Mouse (Mus musculus): ENCODE measurements around the gene Rmi2. TPM values are rescaled to one million over a fixed set of nuclear protein-coding genes. Genes with fewer than 3 reads are reported as not detected.
A peak's percentile ranks its signal among the peaks of the same experiment; 100 is the strongest.

Rmi2 gene
- total and polyA plus RNA-seq, 2 experiments from 2014 or later: 0.35 to 0.76 TPM

DNA sequence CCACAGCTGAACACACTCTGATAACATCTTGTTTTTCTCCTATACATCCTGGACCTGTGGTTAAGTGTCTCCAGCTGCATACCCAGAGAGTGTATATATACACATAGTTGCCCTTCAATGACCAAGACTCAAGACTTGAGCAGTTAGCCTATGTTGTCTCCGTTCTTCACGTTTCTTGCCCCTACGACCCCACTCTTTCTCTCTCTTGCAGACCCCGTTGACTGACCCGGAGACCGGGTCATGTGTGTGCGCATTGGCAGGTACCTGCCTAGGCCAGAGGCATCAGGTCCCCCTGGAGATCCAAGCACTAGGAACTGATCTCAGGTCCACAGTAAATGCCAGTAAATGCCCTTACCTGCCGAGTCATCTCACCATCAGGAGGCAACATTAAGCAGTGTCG, 7.6 kb upstream of the Rmi2 start:
- Histone ChIP-seq H3K9ac (no peak overlapping the region), H3K4me3 (ENCODE audit: low read depth, low read length) (no peak overlapping the region), H3K4me2 (ENCODE audit: low read depth) (no peak overlapping the region), H3K9me3 (ENCODE audit: low read length) (no peaks in the 10 kb centered on the region), H3K27me3 (ENCODE audit: insufficient read depth, low read length) (no peaks in the 10 kb centered on the region), H3K36me3 (ENCODE audit: insufficient read depth) (no peaks in the 10 kb centered on the region), H3K4me1 (ENCODE audit: insufficient read depth) (no peaks in the 10 kb centered on the region), H3K27ac (ENCODE audit: low read depth, low read length) (no peak overlapping the region)
- DNase-seq (no peak), ATAC-seq (no peak)
- WGBS: 93% methylated on average over 9 of the region's 9 CpGs
- TF ChIP-seq CTCF (IDR thresholded peaks at IDR 0.05; ENCODE audit: low read depth): no peak

DNA sequence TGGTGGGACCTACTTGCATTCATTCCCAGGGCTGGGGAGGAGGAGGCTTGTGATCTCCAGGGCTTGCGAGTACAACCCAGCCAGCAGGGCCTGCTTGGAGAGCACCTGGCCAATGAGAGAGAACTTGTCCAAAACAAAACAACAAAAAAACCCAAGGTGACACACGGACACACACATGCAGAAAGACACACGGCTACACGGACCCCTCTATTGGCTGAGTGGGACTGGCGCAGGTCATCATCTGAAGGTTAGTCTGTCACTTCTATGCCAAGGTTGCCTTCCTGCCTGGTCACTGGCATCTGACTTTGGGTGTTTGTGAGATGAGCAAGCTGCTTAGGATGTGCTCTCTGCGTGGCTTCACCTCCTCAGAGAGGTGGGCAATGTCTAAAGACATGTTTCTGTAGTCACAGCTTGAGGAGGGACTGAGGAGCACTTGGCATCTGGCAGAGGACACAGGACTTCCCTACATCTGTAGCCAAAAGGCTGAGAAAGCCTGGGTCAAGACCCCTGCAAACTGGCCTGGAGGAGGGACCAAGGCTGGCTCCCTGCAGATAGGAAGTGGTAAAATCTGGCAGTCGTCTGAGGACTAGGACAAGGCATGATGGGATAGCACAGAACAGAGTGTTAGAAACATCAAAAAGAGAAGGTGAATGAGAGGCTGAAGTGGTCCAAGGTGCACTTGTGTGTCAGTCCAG, 6.9 kb upstream of the Rmi2 start:
- no peaks in the 10 kb centered on the region for H3K9me3 ChIP-seq (ENCODE audit: low read length)
- no peak for ATAC-seq
- WGBS: 90% methylated on average over 7 of the region's 7 CpGs

DNA sequence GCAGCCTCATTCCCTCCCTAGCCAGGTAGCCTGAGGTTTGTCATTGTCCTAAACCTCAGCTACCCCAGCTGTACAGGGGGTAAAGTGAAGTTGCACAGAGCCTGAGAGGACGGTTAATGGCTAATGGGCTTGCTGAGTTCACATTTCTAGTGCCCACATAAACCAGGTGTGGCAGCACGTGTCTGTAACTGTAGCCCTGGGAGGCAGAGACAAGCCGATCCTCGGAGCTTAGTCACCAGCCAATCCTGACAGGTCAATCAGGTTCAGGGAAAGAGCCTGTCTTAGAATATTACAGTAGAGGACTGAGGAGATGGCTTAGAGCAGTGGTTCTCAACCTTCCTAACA, 6.4 kb upstream of the Rmi2 start:
- no peak overlapping the region for H3K9ac ChIP-seq
- ATAC-seq: no peak
- 84% methylated on average over 4 of the region's 4 CpGs for WGBS

More for the DNA sequence above, 6.9 kb upstream of the Rmi2 start:
- no peaks in the 10 kb centered on the region for H3K4me1 ChIP-seq (ENCODE audit: insufficient read depth)
- H3K4me2 ChIP-seq (ENCODE audit: low read depth): no peak overlapping the region
- no peak overlapping the region for H3K4me3 ChIP-seq (ENCODE audit: low read depth, low read length)
- DNase-seq: no peak
- H3K27me3 ChIP-seq (ENCODE audit: insufficient read depth, low read length): no peaks in the 10 kb centered on the region
- TF ChIP-seq CTCF (IDR thresholded peaks at IDR 0.05; ENCODE audit: low read depth): no peak
- H3K9ac ChIP-seq: no peak overlapping the region
- H3K27ac ChIP-seq (ENCODE audit: low read depth, low read length): no peak overlapping the region
- no peaks in the 10 kb centered on the region for H3K36me3 ChIP-seq (ENCODE audit: insufficient read depth)

DNA sequence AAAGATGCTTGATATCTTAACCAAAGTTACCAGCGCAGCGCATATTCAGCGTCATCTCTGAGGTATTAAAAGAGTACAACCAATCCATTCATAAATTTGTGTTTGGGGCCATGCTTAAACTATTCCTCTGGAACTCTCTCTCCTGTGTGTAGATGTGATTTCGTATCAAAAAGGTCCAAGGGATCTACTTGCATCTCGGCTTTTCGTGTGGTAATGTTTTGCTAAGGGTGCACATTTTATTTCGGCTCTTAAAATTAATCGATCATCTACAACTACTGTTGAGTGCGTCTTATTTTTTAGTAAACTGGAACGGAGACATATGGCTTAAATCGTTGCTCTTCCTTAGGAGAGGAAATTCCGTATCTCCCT, 333 bp upstream of the Rmi2 start:
- Histone ChIP-seq H3K4me3 (ENCODE audit: low read depth, low read length) (peak overlapping the region; percentile 72), H3K36me3 (ENCODE audit: insufficient read depth) (no peaks in the 10 kb centered on the region), H3K9ac (no peak overlapping the region), H3K4me2 (ENCODE audit: low read depth) (peak overlapping the region; percentile 98), H3K9me3 (ENCODE audit: low read length) (no peaks in the 10 kb centered on the region), H3K27me3 (ENCODE audit: insufficient read depth, low read length) (no peaks in the 10 kb centered on the region), H3K27ac (ENCODE audit: low read depth, low read length) (no peak overlapping the region), H3K4me1 (ENCODE audit: insufficient read depth) (no peaks in the 10 kb centered on the region; the same call in 1 of the 2 replicates)
- ATAC-seq (peak; percentile 8; the same call in 1 of the 2 replicates), DNase-seq (no peak)
- TF ChIP-seq CTCF (IDR thresholded peaks at IDR 0.05; ENCODE audit: low read depth): no peak
- WGBS: 5% methylated on average over 12 of the region's 12 CpGs

More for the DNA sequence above, 6.4 kb upstream of the Rmi2 start:
- no peak for DNase-seq
- Histone ChIP-seq H3K4me2 (ENCODE audit: low read depth) (no peak overlapping the region), H3K27ac (ENCODE audit: low read depth, low read length) (no peak overlapping the region), H3K4me3 (ENCODE audit: low read depth, low read length) (no peak overlapping the region), H3K9me3 (ENCODE audit: low read length) (no peaks in the 10 kb centered on the region), H3K4me1 (ENCODE audit: insufficient read depth) (no peaks in the 10 kb centered on the region), H3K27me3 (ENCODE audit: insufficient read depth, low read length) (no peaks in the 10 kb centered on the region), H3K36me3 (ENCODE audit: insufficient read depth) (no peaks in the 10 kb centered on the region)
- no peak for TF ChIP-seq CTCF (IDR thresholded peaks at IDR 0.05; ENCODE audit: low read depth)

DNA sequence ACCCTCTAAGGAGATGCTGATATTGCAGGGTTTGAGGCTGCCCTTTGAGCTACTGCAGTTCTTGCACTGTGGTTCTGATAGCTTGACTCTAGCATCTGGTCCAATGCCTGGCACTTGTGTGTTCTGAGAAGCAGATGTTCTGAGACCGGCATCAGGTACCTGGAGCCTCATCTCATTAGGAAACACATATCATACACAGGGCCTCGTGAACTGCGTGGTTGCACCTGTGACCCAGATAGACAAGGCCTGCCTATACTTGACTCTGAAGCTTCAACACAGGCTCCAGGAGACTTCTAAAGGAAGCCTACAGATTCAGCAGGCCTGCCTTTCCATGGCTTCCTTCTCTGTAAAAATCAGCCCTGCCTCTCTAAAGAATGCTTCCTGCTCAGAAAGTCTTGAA, 1.5 kb downstream of the Rmi2 start:
- TF ChIP-seq CTCF (IDR thresholded peaks at IDR 0.05; ENCODE audit: low read depth): no peak
- no peak for DNase-seq
- WGBS: 94% methylated on average over 3 of the region's 3 CpGs

DNA sequence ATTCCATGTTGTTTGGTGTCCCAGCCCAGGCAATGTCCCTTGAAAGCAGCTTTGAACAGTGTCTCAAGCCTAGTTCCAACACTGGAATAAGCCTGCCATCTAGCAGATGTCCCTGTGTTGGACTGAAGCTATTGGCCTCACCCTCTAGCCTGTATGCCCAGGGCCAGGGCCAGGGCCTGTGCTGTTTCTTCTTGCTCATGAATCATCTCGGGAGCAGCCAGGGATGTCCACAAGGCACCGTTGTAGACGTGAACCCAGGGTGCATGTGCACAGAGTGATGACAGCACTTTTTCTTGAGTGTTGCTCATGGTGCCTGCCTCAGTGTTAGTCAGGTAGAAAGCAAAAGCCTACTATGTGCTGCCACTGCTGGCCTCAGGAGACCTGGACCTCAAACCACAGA, 2.4 kb downstream of the Rmi2 start:
- DNase-seq: no peak
- no peaks in the 10 kb centered on the region for H3K36me3 ChIP-seq (ENCODE audit: insufficient read depth)
- H3K4me1 ChIP-seq (ENCODE audit: insufficient read depth): no peaks in the 10 kb centered on the region; the same call in 1 of the 2 replicates
- H3K9ac ChIP-seq: no peak overlapping the region
- no peaks in the 10 kb centered on the region for H3K9me3 ChIP-seq (ENCODE audit: low read length)
- WGBS: 93% methylated on average over 3 of the region's 3 CpGs
- no peak for ATAC-seq
- no peaks in the 10 kb centered on the region for H3K27me3 ChIP-seq (ENCODE audit: insufficient read depth, low read length)
- TF ChIP-seq CTCF (IDR thresholded peaks at IDR 0.05; ENCODE audit: low read depth): no peak
- H3K4me3 ChIP-seq (ENCODE audit: low read depth, low read length): no peak overlapping the region
- no peak overlapping the region for H3K4me2 ChIP-seq (ENCODE audit: low read depth)
- no peak overlapping the region for H3K27ac ChIP-seq (ENCODE audit: low read depth, low read length)

More for the DNA sequence above, 1.5 kb downstream of the Rmi2 start:
- Histone ChIP-seq H3K27me3 (ENCODE audit: insufficient read depth, low read length) (no peaks in the 10 kb centered on the region), H3K36me3 (ENCODE audit: insufficient read depth) (no peaks in the 10 kb centered on the region), H3K9me3 (ENCODE audit: low read length) (no peaks in the 10 kb centered on the region), H3K9ac (no peak overlapping the region), H3K4me2 (ENCODE audit: low read depth) (no peak overlapping the region), H3K4me3 (ENCODE audit: low read depth, low read length) (no peak overlapping the region), H3K4me1 (ENCODE audit: insufficient read depth) (no peaks in the 10 kb centered on the region; the same call in 1 of the 2 replicates), H3K27ac (ENCODE audit: low read depth, low read length) (no peak overlapping the region)
- ATAC-seq: no peak

DNA sequence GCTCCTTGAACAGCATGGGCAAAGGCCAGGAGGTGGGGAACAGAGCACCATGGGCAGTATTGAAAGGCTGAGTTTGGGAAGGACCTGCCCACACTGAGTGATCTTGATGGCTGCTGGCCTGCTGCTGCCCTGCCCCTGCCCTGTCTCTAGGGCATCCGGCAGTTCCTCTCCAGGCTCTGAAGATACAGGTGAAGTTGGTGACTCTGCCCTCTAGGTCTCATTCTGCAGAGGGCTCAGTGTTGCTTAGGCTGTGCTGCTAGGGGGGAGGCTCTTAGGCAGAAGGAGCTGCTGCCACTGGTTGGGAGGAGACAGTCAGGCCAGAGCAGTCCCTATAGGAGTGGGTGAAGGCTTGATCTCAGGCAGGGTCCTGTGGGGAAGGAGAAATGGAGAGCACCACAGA, 3.0 kb downstream of the Rmi2 start:
- ATAC-seq (no peak), DNase-seq (no peak)
- H3K36me3 ChIP-seq (ENCODE audit: insufficient read depth): no peaks in the 10 kb centered on the region
- no peaks in the 10 kb centered on the region for H3K9me3 ChIP-seq (ENCODE audit: low read length)
- no peaks in the 10 kb centered on the region for H3K27me3 ChIP-seq (ENCODE audit: insufficient read depth, low read length)
- no peak overlapping the region for H3K9ac ChIP-seq
- WGBS: 85% methylated on average over 1 of the region's 1 CpGs
- no peak overlapping the region for H3K4me3 ChIP-seq (ENCODE audit: low read depth, low read length)
- no peaks in the 10 kb centered on the region; the same call in 1 of the 2 replicates for H3K4me1 ChIP-seq (ENCODE audit: insufficient read depth)
- H3K27ac ChIP-seq (ENCODE audit: low read depth, low read length): no peak overlapping the region
- H3K4me2 ChIP-seq (ENCODE audit: low read depth): no peak overlapping the region
- TF ChIP-seq CTCF (IDR thresholded peaks at IDR 0.05; ENCODE audit: low read depth): no peak

All from forebrain, postnatal 0 days (tissue).